Mouse (Mus musculus) ovary, postnatal 10 days (tissue): ENCODE data around the gene Gm43720.
"Not testable (repeated sequence)": the region's sequence is repeated elsewhere in the genome, so short reads cannot be mapped to it uniquely, and the experiment has no call there.

ENCODE experiments used
- DNase-seq: peaks from one replicate; pipeline ENCODE4 v3.0.0; 2022; ENCODE audit warnings: low spot score

Gene Gm43720

GRCm38 (mm10) chr5:138216632-138217031 is 63.1 kb downstream of the Gm43720 start:
- not testable (repeated sequence) for DNase-seq
